Mouse (Mus musculus) kidney, adult 11 months (tissue): ENCODE measurements around the gene Fggy.

Experiments used
- DNase-seq: peaks from one replicate; pipeline ENCODE4 v3.0.0; 2022

The Fggy gene

GRCm38 (mm10) chr4:95666896-95667295, 109.6 kb downstream of the Fggy start:
- no peak for DNase-seq

GRCm38 (mm10) chr4:95667595-95667994, 110.3 kb downstream of the Fggy start:
- no peak for DNase-seq

DNA sequence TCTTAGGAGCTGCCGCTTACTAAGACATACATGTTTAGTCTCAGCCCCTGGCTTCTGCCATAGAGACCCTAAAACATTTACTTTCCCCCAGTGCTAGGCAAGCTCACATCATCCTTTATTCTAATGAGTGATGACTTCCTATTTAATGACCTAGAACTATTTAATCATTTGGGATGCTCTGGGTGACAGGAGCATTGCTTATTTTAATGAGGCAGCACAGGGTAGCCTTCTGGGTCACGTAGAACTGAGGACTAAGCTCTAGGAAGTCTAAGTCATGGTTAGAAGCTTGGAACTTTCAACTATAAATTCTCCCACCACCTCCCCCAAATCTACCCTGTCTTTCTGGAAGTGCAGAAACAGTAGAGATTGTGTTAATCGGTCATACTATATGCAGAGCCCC, 111.2 kb downstream of the Fggy start:
- no peak for DNase-seq

DNA sequence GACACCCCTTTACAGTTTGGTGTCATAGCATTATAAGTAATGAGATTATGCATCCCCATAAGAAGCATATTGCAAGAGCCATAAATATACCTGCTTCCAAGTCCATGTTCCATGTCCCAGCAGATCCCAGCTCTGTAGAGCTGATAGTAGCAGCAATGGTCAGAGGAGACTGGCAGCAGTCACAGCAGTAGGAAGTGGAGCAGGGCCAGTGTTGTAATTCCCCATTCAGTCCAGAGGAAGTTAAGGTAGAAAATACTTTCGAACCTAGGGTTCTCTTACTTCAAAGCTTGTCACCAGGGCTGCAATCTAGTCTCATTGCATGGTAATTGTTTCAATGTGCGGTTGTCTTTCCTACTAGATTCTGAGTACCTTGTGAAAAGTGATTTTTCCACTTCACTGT, 112.0 kb downstream of the Fggy start:
- DNase-seq: no peak

- DNase-seq: no peak
These were observed 113.3 kb downstream of the Fggy start for GRCm38 (mm10) chr4:95670559-95670958.

DNA sequence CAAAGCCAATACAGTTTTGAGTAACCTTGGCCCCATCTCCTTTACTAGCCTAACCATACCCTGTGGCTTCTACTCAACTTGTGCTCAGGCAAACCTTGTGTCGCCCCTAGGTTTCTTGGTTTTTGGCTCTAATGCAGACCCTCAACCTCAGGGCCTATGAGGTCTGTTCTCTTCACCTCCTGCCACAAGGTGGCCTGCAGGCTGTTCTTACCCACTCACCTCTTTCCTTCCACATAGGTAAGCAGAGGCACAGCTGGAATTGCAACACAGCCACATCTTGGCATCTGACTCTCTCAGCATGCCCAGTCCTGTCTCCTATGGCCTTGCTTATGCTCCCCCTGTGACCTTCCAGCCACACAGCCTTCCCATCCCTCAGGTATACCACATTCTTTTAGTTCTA, 114.7 kb downstream of the Fggy start:
- no peak for DNase-seq

DNA sequence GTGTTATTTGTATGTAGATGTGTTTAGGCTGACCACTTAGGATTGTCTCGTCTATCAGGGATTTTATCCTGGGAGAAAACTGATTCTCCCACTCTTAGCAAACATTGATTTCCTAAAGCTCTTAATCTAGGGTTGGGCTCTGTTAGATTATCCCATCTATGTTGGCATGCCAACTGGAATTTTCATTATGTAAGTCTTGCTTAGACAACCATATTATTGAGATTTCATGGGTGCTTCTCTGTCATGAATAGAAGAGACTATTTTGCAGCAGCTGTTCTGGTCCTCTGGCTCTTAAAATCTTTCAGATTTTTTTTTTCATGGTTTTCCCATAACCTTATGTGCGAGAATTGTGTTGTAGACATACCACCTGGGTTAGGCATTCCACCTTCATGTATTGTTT, 119.1 kb downstream of the Fggy start:
- DNase-seq: no peak

GRCm38 (mm10) chr4:95680756-95681449, 123.6 kb downstream of the Fggy start:
- DNase-seq: no peak

DNA sequence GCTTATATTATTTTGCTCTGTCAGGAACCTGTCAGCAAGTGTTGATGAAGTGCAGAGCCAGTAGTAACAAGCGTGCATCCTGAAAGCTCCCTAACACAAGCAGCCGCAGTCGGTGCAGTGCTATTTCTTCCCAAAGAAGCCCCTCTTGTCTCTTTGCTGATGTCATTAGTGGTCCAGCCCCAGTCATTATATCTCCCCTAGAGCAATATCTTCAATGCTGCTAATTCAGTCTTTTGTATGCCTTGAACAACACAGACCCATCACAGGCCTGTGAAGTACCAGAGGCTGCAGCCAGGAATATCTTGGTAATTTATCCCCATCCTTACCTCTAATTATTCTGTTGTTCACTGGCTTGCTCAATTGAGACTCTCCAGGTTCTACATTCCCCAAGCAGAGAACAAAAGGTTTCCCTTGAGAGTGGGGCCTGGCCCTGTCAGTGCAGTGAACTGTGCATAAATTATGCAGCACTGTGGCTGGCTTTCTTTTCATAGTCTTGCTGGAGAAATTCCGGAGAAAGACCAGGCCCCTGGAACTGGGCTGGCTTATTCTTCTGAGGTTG, 127.3 kb downstream of the Fggy start:
- peak; percentile 33 for DNase-seq

- no peak for DNase-seq
These were observed 129.5 kb downstream of the Fggy start for GRCm38 (mm10) chr4:95686775-95687174.

DNA sequence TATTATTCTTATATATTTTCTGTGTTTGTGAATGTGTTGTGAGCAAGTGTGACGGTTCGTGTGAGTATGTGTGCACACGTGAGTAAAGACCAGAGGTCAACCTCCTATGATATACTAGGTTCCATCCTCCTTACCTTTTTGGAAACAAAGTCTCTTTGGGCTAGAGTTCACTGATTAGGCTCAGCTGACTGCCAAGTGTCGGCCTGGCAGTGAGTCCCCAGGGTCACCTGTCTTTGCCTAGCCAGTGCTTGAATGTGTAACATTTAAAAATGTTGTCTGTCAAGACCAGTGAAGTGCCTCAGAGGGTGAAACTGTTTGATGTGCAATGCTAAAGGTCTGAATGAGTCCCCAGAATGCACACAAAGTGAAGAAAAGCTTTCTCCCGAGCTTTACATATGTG, 130.0 kb downstream of the Fggy start:
- no peak for DNase-seq

- no peak for DNase-seq
These were observed 130.9 kb downstream of the Fggy start for GRCm38 (mm10) chr4:95688159-95688558.

- DNase-seq: no peak
These were observed 143.1 kb downstream of the Fggy start for GRCm38 (mm10) chr4:95700366-95700765.

- DNase-seq: peak; percentile 32
These were observed 150.9 kb downstream of the Fggy start for GRCm38 (mm10) chr4:95707941-95708897.

GRCm38 (mm10) chr4:95709750-95710149, 152.4 kb downstream of the Fggy start:
- DNase-seq: no peak

DNA sequence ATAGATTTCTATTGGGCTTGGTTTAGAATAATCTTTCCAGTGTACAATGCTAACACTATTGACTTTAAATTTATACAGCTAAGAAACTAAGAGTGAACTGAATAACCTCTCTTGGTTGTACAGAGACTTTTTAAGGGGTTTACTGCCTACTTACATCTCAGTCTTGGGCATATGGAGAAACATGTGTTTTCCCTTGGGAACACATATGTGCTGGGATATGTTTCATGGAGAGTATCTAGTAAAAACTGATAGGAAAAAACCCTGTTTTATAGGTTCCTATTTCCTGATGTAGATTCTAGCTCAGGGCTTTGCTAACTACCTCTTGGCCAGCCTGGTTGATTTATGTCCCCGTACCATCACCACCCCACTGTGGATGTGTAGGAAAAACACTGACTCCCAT, 155.5 kb downstream of the Fggy start:
- no peak for DNase-seq

GRCm38 (mm10) chr4:95713271-95713670, 156.0 kb downstream of the Fggy start:
- DNase-seq: no peak

GRCm38 (mm10) chr4:95716137-95716536, 158.8 kb downstream of the Fggy start:
- DNase-seq: no peak

GRCm38 (mm10) chr4:95723615-95724014, 166.3 kb downstream of the Fggy start:
- DNase-seq: no peak

- DNase-seq: no peak
These were observed 169.1 kb downstream of the Fggy start for GRCm38 (mm10) chr4:95726361-95726760.

GRCm38 (mm10) chr4:95729142-95729826, 172.0 kb downstream of the Fggy start:
- no peak for DNase-seq

GRCm38 (mm10) chr4:95731110-95731509, 173.8 kb downstream of the Fggy start:
- DNase-seq: peak; percentile 58
